Mouse (Mus musculus): Measurements from ENCODE around the gene C77080.
A peak's percentile ranks its signal among the peaks of the same experiment; 100 is the strongest.

Gene C77080

GRCm38 (mm10) chr4:129209504-129209903 is 51.7 kb downstream of the C77080 start:
- no peak for DNase-seq

GRCm38 (mm10) chr4:129206792-129207191 is 54.4 kb downstream of the C77080 start:
- no peak for DNase-seq

- no peak for DNase-seq
Measured at GRCm38 (mm10) chr4:129204655-129205054, 56.5 kb downstream of the C77080 start.

- no peak for DNase-seq
Measured at GRCm38 (mm10) chr4:129197514-129197913, 63.7 kb downstream of the C77080 start.

GRCm38 (mm10) chr4:129194280-129194679 is 66.9 kb downstream of the C77080 start:
- no peak for DNase-seq

- DNase-seq = no peak
Measured at GRCm38 (mm10) chr4:129191691-129192090, 69.5 kb downstream of the C77080 start.

- DNase-seq = peak; percentile 17 to 52
Measured at GRCm38 (mm10) chr4:129190538-129190937, 70.7 kb downstream of the C77080 start.

GRCm38 (mm10) chr4:129189542-129190519 is 71.4 kb downstream of the C77080 start, which contains the start of the genes S100pbp and Yars:
Gene S100pbp (minus strand): TSS chr4:129189727.
Gene Yars (plus strand): TSS chr4:129189760.
- peak; percentile 99 for DNase-seq

GRCm38 (mm10) chr4:129188803-129189541 is 72.2 kb downstream of the C77080 start:
- peak; percentile 42 to 81 for DNase-seq

- no peak for DNase-seq
Measured at GRCm38 (mm10) chr4:129188041-129188659, 73.1 kb downstream of the C77080 start.

- no peak for DNase-seq
Measured at GRCm38 (mm10) chr4:129179560-129179959, 81.6 kb downstream of the C77080 start.

GRCm38 (mm10) chr4:129172529-129172928 is 88.7 kb downstream of the C77080 start:
- no peak for DNase-seq
